Mouse (Mus musculus) E14TG2a.4 (cell line): ENCODE measurements at regions not wholly inside any gene's neighbourhood (a gene's known extent, or its start where the extent isn't known, plus 50 kb on each side); places are given as distances from the start of the nearest gene placed in this dataset.

ENCODE experiments used
- H3K27me3 ChIP-seq: 2 replicates; pipeline ENCODE4 v1.6.1; 2014; ENCODE audit warnings: low read length, control low read depth; ENCODE audit not compliant: insufficient read depth
- H3K36me3 ChIP-seq: 2 replicates; pipeline ENCODE4 v1.6.1; 2014; ENCODE audit warnings: low read length, control low read depth; ENCODE audit not compliant: insufficient read depth
- H3K4me1 ChIP-seq: replicated peaks from 2 replicates; pipeline ENCODE4 v1.6.1; 2014; ENCODE audit warnings: low read depth, low read length, control low read depth
- H3K4me3 ChIP-seq: replicated peaks from 2 replicates; pipeline ENCODE4 v1.5.1; 2014; ENCODE audit warnings: mild to moderate bottlenecking, low read length
- H3K9me3 ChIP-seq: 2 replicates; pipeline ENCODE4 v1.6.1; 2014; ENCODE audit warnings: low read length, control low read depth
- CTCF ChIP-seq: conservative IDR thresholded peaks from 2 replicates; pipeline ENCODE4 v1.5.1; 2014; ENCODE audit warnings: low read length
- NANOG ChIP-seq: IDR thresholded peaks from 2 replicates; pipeline ENCODE4 v1.6.1; 2014; ENCODE audit warnings: borderline replicate concordance, low read length, mixed read lengths
- POU5F1 ChIP-seq: IDR thresholded peaks from 2 replicates; pipeline ENCODE4 v1.6.1; 2014; ENCODE audit warnings: low read length, borderline replicate concordance

- TF ChIP-seq CTCF (no peak), NANOG (no peak), POU5F1 (no peak)
- Histone ChIP-seq H3K4me1 (no peaks in the 10 kb centered on the region), H3K4me3 (no peak overlapping the region), H3K36me3 (no peaks in the 10 kb centered on the region), H3K27me3 (no peaks in the 10 kb centered on the region), H3K9me3 (no peaks in the 10 kb centered on the region)
Observed at GRCm38 (mm10) chr2:117439372-117440183, 96.8 kb upstream of the Rasgrp1 start.

DNA sequence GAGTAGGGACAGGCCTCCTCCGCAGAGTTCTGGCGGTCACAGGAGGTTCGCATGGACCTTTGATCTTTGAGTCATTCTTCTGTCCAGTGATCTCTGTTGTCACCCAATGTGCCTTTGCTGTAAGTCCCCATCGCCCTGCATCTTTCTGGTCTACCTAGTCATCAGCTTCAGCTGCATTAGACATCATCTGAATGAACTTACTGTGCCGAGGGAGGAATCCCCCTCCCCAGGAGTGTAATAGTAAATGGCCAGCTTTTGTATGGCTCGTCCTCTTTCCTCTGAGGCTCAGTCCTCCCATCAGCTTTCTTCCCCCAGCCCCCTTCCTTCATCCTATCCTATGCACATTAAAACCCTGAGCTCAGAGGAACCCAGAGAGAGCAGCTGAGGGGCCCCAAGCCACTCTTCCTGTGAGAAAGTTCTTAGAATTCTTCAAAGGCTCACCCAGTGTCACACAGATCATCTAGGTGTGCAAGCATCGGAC lies 98.0 kb upstream of the Rasgrp1 start:
- H3K9me3 ChIP-seq = no peaks in the 10 kb centered on the region
- no peak for TF ChIP-seq POU5F1
- no peak for TF ChIP-seq CTCF
- no peak for TF ChIP-seq NANOG
- H3K36me3 ChIP-seq = no peaks in the 10 kb centered on the region
- H3K27me3 ChIP-seq = peaks cover 2% of the 10 kb centered on the region; the same call in 1 of the 2 replicates
- H3K4me3 ChIP-seq = no peak overlapping the region
- H3K4me1 ChIP-seq = no peaks in the 10 kb centered on the region

DNA sequence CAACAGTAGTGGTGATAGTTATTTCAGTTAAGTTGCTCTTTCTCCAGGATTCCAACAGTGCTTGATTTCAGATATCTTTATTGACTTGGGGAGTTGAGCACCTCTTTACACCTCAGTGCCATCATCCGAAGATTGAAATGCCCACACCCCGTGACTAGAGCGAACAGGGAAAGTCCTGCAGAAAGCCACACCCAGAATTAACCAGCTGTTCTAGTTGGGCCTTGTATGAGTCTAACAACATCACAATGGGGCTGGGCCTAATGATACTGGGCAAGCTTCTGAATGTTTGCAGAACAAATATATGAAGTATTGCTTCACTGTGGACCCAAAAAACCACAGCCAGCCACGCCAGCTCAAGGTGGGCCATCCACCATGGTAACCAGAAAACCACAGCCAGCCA lies 100.1 kb upstream of the Rasgrp1 start:
- Histone ChIP-seq H3K9me3 (no peaks in the 10 kb centered on the region), H3K36me3 (no peaks in the 10 kb centered on the region), H3K4me3 (no peak overlapping the region), H3K4me1 (no peaks in the 10 kb centered on the region), H3K27me3 (peaks cover 6% of the 10 kb centered on the region; the same call in 1 of the 2 replicates)
- TF ChIP-seq CTCF = no peak
- TF ChIP-seq POU5F1 = no peak
- TF ChIP-seq NANOG = no peak

DNA sequence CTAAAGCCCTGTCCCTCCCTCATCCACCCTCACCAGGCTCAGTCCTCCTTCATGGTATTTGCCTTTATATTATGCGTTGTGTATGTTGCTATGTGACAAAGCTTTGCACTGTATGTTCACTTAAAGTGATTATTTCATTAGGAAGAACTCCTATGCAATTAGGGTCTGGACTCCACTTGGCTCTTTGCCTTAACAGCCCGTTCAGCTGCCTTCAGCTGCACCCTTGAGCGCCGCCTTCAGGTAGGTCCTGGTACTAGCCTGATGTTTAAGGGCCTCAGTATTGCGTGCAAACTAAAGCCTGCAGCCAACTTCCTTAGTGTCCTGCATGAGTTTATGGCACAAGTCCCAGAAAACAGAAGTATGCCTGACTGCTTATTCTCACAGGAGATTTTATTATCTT lies 101.9 kb upstream of the Rasgrp1 start:
- peak; percentile 91 for TF ChIP-seq CTCF
- no peak for TF ChIP-seq POU5F1
- H3K4me3 ChIP-seq = no peak overlapping the region
- peaks cover 6% of the 10 kb centered on the region; the same call in 1 of the 2 replicates for H3K27me3 ChIP-seq
- no peaks in the 10 kb centered on the region for H3K4me1 ChIP-seq
- H3K36me3 ChIP-seq = no peaks in the 10 kb centered on the region
- no peaks in the 10 kb centered on the region for H3K9me3 ChIP-seq

DNA sequence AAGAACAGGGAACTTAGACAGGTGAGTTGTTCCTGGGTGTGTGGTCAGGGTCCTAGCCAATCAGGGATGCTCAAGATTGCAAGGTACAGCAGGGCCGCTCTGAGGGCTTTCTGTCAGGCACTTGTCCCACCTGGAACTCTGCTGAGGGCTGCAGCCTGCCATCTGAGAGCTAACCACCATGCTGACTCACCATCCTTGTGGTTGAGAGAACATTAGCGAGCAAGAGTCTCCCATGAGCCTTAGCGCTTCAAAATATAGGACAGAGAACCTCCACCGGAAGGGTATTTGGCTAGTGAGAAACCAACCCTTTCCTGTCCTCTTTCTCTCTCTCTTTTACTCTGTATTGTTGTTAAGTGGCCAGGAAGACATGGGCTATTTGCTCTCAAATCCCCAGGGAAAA lies 104.1 kb upstream of the Rasgrp1 start:
- no peak for TF ChIP-seq POU5F1
- TF ChIP-seq CTCF = no peak
- TF ChIP-seq NANOG = no peak
- H3K9me3 ChIP-seq = no peaks in the 10 kb centered on the region
- no peaks in the 10 kb centered on the region for H3K4me1 ChIP-seq
- no peak overlapping the region for H3K4me3 ChIP-seq
- H3K27me3 ChIP-seq = peaks cover 6% of the 10 kb centered on the region; the same call in 1 of the 2 replicates
- no peaks in the 10 kb centered on the region for H3K36me3 ChIP-seq

DNA sequence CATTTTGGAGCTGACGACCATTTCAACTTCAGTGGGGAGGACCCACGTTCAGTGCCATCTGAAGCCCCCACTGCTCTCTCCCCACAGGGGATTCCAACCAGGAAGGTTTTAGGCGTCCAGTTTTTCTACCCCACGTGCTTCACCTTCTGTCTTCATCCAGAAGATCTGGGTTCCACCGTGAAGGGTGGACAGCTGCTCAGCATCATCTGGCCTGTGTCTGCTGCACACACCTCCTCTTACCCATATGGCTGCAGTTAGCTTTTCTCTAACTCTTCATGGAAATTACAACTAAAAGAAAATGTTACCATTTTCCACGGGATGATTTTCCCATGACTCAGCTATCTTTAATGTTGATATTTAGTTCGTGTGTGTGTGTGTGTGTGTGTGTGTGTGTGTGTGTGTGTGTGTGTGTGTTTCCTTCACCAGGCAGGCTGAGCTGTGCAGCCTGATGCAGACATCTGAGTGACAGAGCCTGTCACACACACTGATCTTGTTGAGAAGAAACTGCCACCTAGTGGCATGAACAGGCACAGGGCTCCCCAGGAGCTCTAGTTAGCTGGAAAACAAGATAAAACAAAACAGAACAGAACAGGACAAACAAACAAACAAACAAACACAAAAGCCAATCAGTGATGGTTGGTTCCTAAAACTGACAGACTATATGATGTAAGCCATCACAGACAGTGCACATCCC lies 107.5 kb upstream of the Rasgrp1 start:
- Histone ChIP-seq H3K36me3 (no peaks in the 10 kb centered on the region), H3K9me3 (no peaks in the 10 kb centered on the region), H3K4me3 (no peak overlapping the region), H3K4me1 (no peaks in the 10 kb centered on the region), H3K27me3 (peaks cover 6% of the 10 kb centered on the region; the same call in 1 of the 2 replicates)
- TF ChIP-seq POU5F1 (no peak), CTCF (peak; percentile 63), NANOG (no peak)

GRCm38 (mm10) chr2:117451818-117452217 lies 109.0 kb upstream of the Rasgrp1 start:
- no peak for TF ChIP-seq NANOG
- no peak for TF ChIP-seq CTCF
- no peak for TF ChIP-seq POU5F1
- Histone ChIP-seq H3K4me3 (no peak overlapping the region), H3K4me1 (no peaks in the 10 kb centered on the region), H3K36me3 (no peaks in the 10 kb centered on the region), H3K27me3 (peaks cover under 1% of the 10 kb centered on the region; the same call in 1 of the 2 replicates), H3K9me3 (no peaks in the 10 kb centered on the region)

GRCm38 (mm10) chr2:117455021-117455739 lies 112.4 kb upstream of the Rasgrp1 start:
- H3K27me3 ChIP-seq = no peaks in the 10 kb centered on the region
- no peak for TF ChIP-seq NANOG
- TF ChIP-seq CTCF = no peak
- TF ChIP-seq POU5F1 = no peak
- no peaks in the 10 kb centered on the region for H3K4me1 ChIP-seq
- no peak overlapping the region for H3K4me3 ChIP-seq
- H3K36me3 ChIP-seq = no peaks in the 10 kb centered on the region
- H3K9me3 ChIP-seq = no peaks in the 10 kb centered on the region
